Mouse (Mus musculus) c-Kit-negative CD71-positive TER-119-positive erythroid progenitor cells, embryonic 14.5 days (primary cell): ENCODE measurements around the gene Sdsl.

Source experiments
- DNase-seq: peaks from one replicate; pipeline ENCODE4 v3.0.0-alpha.2; 2013; ENCODE audit warnings: low read depth, low spot score

The Sdsl gene

DNA sequence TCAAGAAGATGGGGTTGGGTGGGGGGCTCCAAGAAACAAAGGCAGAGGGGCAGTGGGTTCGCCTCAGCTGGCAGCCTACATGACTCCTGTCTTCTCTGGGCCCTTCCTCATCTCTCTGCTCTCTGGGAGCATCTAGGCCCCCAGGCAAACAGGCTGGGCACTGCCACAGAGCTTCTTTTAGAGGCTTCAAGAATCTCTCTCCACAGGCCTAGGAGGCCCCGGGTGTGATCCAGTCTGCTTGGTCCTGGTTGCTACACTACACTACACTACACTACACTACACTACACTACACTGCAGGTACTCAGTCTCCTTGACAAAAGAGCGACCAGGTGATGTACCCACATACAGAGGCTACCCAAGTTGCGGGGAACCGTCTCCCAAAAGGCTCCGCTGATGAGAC, 42.9 kb downstream of the Sdsl start:
- DNase-seq = no peak

DNA sequence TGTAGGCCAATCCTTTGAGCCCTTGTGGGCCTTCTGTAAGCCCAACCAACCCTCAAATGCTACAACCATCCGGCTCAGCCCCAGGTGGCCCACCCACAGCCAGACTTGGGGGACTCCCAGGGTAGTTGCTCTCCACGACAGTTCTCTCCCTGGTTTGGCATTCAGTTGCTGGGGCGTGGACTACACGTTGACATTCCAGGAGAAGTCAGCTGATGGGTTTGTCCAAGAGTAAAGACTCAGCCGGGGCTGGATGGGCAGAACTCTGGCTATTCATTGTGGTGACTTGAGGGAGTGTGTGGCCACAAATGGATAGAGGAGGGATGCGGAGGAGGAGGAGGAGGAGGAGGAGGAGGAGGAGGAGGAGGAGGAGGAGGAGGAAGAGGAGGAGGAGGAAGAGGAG, 43.6 kb downstream of the Sdsl start:
- no peak for DNase-seq

DNA sequence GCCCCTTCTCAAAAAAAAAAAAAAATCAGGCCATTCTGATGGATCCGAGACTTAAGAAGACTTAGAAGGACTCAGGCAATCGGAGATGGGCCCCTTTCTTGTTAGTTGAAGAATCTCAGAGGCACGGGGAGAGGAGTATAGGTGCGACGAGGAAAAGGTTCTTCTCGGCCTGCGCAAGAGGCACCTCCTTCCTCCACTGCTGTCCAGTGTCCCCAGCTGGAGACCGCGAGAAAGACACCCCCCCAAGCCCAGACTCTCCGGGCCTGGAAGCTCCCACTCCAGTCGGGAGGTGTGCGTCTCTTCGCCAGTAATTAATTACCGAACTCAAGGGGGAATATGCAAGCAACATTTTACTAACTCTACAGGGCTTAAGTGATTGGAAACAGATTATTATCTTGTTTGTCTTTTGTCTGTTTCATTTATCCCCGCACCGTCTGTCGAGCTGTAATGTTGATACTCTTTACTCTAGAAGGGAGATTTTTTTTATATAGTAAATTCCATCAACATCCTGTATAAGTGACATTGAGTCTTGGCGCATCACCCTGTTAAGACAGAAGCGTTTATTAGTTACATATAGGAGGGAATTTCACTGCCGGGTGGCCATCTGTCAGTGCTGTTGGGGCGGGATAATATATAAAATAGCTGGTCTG, 44.3 kb downstream of the Sdsl start:
- no peak for DNase-seq

DNA sequence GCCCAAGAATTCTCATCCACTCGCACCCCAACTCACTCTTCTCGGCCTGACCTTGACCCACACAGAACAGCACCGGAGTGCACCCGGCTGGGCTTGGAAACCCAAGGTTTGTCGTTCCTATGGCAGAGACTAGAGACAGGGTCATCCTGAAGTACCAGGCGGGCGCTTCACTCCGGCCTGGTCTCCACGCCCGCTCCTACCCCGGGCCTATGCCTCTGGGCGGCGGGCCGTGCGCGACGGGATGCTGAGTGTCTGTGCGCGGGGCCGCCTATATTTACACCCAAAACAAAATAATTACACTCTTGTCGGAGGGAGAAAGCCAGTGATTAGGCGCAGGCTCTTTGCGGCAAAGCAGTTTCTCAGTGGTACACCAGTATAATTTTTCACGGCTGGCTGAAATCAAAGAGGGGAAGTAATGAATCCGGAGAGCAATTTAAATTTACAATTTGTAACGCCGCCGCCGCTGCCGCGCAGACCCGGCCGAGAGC, 45.1 kb downstream of the Sdsl start:
- DNase-seq = no peak

DNA sequence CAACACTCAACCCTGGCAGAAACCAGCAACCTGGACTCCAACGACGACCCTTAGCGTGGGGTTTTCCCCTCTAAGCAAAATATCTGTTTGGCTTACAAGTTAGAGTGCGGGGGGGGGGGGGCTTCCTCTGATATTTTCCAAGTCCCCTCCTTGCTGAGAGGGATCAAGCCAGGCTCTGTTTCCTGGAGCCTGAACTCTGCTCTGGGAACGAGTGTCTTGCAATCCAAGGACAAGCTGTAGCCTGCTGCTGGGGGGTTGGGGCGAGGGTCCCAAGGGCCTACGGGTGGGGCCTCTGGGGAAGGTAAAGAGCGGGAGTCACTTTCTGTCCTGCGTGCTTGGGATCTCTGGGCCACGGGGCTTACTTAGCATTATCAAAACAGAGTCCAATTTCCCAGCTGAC, 46.0 kb downstream of the Sdsl start:
- no peak for DNase-seq

DNA sequence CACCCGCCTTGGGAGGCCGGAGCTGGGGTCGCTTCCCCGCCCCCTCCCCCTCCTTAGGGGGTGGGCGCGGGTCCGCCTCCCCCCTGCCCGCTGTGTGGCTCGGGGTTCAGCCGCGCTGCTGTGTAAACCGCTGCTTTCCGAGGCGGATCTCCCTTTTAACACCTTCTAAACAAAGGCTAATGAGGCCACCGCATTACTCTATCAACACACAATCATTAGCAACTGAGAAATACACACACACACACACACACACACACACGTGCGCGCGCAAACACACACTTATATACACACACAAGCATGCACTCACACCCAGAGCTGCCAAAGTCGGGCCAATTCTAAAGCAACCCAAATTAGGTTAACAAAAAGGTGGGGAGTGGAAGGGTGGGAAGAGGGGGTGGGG, 46.9 kb downstream of the Sdsl start:
- no peak for DNase-seq

DNA sequence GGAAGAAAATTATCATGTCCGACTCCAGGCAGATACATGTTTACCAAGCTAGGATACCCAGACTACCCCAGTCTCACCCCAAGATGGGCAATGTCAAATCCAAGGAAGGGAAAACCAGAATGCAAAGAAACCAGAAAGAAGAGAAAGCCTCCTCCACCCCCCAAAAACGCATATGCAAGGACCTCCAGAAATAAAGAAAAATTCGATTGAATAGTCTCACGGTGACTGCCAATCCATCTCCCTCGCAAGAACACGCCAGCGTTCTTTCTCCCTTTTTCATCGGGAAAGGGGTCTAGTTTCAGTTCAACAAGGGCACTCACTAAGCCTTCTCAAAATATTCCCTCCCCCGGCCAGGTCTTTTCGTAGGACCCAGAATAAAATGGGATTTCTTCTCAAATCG, 48.0 kb downstream of the Sdsl start:
- no peak for DNase-seq

DNA sequence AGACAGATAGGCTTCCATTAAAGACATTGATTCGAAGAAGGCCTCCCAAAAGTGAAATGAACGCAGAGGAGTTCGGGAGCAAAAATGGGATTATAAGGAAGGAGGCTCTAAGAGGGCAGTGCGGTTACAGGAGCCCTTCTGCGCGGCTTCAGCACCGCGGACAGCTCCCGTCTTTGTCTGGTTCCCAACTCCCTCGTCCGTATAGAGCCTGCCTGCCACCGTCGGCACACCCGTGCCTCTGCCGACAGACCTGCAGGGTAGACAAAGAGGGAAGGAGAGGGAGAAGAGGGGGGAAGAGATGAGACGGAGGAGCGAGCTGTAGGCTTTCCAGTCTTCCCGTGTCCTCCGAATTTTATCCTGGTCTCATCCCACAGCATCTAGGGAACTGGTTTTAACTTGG, 48.6 kb downstream of the Sdsl start:
- DNase-seq = no peak

DNA sequence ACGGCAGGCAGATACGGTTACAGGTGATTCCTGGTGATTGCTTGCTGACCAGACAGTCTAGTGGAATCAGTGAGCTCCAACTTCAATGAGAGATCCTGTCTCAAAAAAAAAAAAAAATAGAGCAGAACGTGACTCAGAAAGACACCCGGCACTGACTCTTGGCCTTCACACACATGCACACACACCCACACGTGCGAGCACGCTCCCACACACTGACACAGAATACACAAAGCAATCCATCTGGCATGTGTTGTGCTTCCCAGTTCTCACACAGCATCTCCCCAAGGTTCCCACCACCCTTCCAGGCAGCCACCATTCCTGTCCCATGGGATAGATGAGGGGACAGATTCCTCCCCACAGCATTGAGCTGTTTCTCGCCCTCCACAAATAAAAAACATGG, 52.5 kb downstream of the Sdsl start:
- DNase-seq = no peak

DNA sequence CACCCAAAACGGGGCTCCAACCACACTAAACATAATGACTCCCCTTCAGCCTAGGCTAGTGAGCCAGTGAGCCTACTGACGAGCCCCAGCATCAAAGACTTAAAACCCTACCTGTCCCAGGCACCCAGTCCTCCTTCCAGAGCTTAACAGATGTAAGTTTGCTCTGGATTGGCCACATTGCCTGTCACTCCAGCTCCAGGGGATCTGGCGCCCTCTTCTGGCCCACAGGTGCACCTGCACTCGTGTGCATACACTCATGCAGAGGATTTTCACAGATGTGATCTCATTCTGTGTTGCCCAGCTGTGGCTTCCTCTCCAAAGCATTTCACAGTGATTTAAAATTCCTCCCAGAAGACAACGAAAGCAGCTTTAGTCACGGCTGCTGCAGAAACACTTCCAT, 59.2 kb downstream of the Sdsl start:
- DNase-seq = no peak

DNA sequence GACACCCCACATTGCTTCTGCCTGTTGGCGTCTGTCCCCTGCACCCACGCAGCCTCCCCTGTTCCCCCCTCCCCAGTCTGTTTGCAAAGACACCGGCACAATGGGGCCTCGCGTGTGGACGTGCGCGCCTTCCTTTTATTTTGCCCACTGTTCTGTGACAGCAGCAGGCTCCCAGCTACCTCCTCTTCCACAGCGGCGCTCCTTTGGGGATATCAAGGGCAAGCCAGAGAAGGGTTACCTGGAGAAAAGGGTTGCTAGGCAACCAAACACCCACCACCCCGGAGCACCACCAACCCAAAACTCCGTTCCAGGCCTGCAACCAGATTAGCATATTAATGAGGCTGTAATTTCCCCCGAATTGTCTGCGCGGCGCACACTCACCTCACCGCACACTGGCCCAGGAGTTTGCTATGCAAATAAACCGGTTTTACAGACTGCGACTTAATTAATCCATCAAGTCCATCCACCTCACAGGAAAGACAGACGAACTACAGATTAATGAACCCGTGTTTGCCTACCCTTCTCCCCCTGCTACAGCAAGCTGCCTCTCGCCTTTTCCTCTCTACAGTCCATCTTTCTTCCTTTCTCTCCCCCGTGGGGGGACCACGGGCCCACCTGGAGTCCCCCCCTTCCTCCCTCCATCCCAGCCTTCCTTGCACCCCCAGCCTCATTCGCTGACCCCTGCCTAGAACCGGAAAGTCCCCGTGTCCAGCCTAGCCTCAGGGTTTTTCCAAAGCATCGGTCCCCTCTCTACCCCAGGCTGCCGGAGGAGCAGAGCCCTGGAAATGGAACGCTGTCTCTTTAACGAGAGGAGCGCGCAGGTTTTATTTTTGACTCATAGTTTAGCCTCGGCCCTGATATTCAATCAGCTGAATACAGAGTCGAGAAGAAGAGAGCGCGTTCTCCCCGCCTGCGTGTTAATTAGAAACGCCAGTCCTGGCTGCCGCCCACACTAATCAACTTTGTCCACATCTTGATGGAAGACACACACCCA, 62.9 kb downstream of the Sdsl start:
- DNase-seq = no peak

DNA sequence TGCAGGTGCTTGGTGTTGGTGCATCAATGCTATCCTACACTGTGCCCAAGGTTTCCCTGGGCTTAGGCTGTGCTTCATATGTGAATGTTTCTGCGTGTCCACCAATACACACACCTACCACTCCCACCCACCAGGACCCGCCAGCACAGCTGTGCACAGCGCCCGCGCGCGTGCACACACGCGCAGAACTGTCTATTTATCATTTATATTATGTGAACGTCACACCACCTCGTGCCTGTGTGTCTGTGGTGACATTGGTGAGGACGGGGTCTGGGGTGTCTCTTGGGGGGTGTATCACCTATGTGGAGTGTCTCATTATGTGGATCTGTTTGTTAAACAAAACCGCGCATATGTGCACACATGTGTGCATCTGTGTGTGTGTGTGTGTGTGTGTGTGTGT, 63.7 kb downstream of the Sdsl start:
- DNase-seq = no peak
